Mouse (Mus musculus): ENCODE results near the gene Adam12. TPM values are rescaled to one million over a fixed set of nuclear protein-coding genes. Genes with fewer than 3 reads are reported as not detected.
"Not testable (repeated sequence)": the region's sequence is repeated elsewhere in the genome, so short reads cannot be mapped to it uniquely, and the experiment has no call there.

Gene Adam12
- total RNA-seq, 2 experiments from 2014 or later: 0.31 to 0.78 TPM

- intact Hi-C loops (cut with DNase I): no loop called here
- TF ChIP-seq CTCF (IDR thresholded peaks at IDR 0.05): no peak
- no peak overlapping the region for H3K4me3 ChIP-seq
- no peak for DNase-seq
- no peak overlapping the region for H3K27ac ChIP-seq
These were observed 315.7 kb downstream of the Adam12 start for GRCm38 (mm10) chr7:133916230-133916629.

DNA sequence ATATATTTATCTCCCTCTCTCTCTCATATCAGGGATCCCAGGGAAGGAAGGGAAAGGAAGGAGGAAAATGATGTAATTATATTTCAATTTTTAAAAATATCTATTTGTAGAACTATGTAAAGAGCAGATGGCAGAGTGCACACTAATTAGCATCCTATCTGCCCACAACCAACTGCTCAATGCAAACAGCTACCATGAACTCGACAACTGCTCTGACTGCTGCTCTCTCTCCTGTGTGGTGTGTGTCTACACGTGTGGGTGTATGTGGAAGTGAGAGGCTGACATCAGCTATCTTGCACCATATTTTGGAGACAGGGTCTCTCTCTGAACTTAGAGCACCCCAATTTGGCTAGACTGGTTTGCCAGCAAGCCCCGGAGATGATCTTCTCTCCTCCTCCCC, 320.1 kb downstream of the Adam12 start:
- intact Hi-C loops (cut with DNase I): no loop called here
- no peak for TF ChIP-seq CTCF (IDR thresholded peaks at IDR 0.05)
- DNase-seq: no peak
- H3K27ac ChIP-seq: no peak overlapping the region
- H3K4me3 ChIP-seq: no peak overlapping the region

- H3K4me3 ChIP-seq: no peak overlapping the region
- intact Hi-C loops (cut with DNase I): no loop called here
- H3K27ac ChIP-seq: no peak overlapping the region
- no peak for TF ChIP-seq CTCF (IDR thresholded peaks at IDR 0.05)
- DNase-seq: no peak
These were observed 322.0 kb downstream of the Adam12 start for GRCm38 (mm10) chr7:133909833-133910375.

DNA sequence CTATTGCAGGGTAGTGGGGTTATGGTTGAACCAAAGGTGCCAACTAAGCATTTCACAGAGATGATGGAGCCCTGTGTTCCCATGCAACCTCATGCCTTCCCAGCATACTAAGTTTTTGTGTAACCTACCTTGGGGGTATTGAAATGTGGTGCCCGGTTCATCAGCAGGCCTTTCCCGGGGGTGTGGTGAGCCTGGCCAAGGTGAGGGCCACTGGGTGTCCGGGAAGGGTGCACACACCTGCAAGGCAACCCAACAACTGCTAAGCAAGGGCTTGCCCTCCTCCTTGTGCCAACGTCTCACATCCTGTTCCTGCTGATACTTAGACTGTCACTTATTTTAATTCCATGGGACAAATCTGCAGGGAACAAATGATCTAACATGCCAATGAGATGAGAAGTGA, 323.0 kb downstream of the Adam12 start:
- no peak for TF ChIP-seq CTCF (IDR thresholded peaks at IDR 0.05)
- intact Hi-C loops (cut with DNase I): no loop called here
- H3K27ac ChIP-seq: no peak overlapping the region
- no peak for DNase-seq
- no peak overlapping the region for H3K4me3 ChIP-seq

DNA sequence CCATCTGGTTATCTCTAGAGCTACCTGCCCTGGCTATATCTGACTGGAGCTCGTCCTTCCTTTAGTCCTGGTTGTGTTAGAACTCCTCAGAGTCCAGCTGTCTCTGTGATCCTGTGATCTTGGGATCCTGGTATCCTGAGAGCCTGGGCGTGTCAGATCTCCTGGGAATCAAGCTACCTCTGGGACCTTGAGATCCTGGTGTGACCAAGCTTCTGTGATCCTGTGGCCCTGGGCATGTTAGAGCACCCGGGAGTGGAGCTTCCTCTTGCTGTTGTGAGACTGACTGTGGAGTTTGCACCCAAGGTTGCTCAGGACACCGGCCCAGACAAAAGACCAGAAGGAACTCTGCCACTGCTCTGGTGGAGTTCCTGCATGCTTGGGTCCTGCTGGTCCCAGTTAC, 332.6 kb downstream of the Adam12 start:
- intact Hi-C loops (cut with DNase I): no loop called here
- H3K4me3 ChIP-seq: no peak overlapping the region
- H3K27ac ChIP-seq: no peak overlapping the region
- no peak for DNase-seq
- TF ChIP-seq CTCF (IDR thresholded peaks at IDR 0.05): no peak

DNA sequence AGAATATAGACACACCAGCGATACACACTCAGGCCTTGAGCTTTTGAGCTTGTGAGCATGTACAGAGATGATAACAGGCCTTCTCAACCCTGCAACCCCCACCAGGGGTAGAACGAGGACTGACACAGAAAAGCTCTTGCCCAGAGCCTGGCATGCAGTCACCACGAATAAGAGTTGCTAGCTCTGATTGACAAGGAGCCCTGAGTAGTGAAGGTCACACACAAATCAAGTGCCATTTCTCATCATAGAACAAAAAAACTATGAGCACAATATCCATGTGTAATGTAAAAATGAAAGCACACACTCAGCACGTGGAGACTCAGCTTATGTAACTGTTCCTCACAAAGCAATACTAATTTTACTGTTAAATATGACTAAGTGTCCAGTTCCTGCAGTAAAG, 340.1 kb downstream of the Adam12 start:
- H3K4me3 ChIP-seq: no peak overlapping the region
- no peak for DNase-seq
- no peak overlapping the region for H3K27ac ChIP-seq
- no peak for TF ChIP-seq CTCF (IDR thresholded peaks at IDR 0.05)
- intact Hi-C loops (cut with DNase I): no loop called here

DNA sequence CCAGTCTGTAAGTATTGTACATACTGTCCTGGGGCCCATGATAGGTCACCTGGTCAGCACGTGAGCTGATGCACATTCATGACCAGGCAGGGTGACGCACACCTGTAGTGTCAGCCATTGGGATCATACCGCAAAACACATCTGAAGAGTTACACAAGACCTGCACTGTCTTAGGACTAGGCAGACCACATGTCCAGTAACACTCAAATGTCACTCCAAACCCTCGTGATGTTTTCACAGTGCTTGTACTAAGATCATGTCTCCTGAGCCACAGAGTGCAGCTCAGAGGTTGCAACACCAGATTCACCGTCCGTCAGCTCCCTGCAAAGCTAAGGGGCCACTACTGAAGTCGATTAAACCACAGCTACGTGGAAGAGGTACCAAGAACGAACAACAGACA, 340.6 kb downstream of the Adam12 start:
- intact Hi-C loops (cut with DNase I): no loop called here
- DNase-seq: no peak
- no peak for TF ChIP-seq CTCF (IDR thresholded peaks at IDR 0.05)

DNA sequence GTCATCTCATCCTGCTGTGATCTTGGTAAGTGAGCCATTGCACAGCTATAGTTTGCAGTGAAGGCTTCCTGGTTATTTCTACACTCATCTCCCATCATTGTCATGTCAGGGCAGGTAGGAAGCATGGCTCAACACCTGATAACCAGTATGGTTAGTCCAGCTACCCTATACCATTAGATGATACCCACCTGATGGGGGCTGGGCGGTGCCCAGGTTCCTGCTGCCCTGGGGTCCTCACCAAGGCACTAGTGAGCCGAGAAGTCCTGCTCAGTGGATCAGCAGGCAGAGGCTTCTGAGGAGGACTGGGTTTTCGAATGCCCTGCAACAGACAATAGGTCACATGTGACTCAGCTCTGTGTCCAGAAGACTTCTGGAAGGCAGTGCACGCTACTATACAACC, 342.0 kb downstream of the Adam12 start:
- intact Hi-C loops (cut with DNase I): no loop called here

More for the DNA sequence above, 340.6 kb downstream of the Adam12 start:
- H3K4me3 ChIP-seq: no peak overlapping the region
- H3K27ac ChIP-seq: no peak overlapping the region

DNA sequence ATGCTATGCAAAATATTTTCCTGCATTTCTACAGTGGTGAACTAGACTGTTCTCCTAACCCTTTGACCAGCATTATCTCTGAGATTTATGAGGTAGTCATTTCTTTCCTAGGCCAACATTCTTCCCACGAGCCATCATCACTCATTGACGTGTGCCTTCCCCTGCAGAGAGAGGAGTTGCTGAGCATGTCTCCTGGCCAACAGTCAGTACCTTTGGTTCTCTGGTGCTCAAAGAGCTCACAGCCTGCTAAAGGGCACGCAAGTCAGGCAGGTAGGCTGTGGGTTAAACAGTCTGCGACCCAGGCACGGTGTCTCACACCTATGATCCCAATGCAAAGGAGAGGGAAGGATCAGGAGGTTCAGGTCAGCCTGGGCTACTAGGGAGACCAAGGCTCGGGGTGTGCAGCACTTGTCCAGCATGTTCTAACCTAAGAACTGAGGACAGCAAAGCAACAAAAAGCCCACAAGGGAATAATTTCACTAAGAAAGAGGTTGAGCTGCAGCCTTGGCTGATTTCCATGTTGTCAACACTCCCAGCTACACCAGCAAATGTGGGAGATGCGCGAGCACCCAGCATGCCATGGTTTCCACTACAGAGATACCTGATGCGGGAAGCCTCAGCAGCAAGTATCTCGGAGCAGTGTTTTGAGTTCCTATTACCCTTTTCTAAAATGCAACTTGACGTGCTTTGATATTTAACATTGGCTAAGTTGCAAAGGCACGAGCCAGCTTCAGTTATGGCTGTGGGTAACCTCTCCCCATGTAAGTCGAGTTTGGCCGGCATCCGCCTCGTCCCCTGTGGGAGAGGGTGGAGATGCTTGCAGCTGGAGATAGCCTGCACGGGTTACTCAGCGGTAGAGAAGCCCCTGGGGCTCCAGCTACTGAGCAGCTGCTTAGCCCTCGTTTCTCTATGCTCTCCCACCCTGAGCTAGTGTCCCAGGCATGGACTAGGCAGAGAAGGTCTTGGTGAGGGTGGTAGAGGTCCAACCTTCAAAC, 342.7 kb downstream of the Adam12 start:
- no peak for TF ChIP-seq CTCF (IDR thresholded peaks at IDR 0.05)
- H3K27ac ChIP-seq: no peak overlapping the region
- peak; percentile 74 for DNase-seq
- intact Hi-C loops (cut with DNase I): no loop called here
- no peak overlapping the region for H3K4me3 ChIP-seq

More for the DNA sequence above, 342.0 kb downstream of the Adam12 start:
- no peak for TF ChIP-seq CTCF (IDR thresholded peaks at IDR 0.05)
- Histone ChIP-seq H3K4me3 (no peak overlapping the region), H3K27ac (no peak overlapping the region)
- no peak for DNase-seq

DNA sequence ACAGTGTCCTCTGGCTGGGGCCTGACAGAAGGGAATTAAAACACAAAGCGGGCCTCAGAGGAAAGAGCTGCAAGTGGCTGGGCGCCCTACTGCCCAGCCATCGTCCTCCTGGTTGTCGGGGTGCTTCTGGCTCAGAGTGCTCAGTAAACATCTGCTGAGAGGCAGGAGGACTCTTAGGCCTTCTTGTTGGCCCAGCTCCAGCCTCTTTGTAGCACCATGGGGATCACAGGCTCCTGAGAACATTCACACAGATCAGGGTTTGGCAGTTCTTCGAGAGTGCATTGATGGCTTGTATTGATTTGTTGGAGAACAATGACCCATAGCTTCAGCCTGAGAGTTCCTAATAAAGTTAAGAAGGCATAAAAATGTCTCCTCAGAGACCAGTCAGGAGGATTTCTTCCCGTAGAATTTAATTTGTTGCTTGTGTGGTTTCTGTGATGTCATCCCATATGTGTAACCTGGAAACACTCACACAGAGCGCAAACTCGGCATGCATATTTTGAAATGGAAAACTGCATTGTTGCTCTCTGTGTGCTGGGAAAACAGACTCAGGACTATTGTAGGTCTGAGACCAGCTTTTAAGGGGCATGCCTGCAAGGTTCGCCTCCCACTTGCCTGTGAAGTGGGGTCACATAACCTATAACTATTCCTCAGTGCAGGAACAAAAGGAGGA, 347.1 kb downstream of the Adam12 start:
- DNase-seq; H3K4me3 ChIP-seq; H3K27ac ChIP-seq; intact Hi-C loops (cut with DNase I): not testable (repeated sequence)

- TF ChIP-seq CTCF (IDR thresholded peaks at IDR 0.05): no peak
- H3K27ac ChIP-seq: no peak overlapping the region
- intact Hi-C loops (cut with DNase I): no loop called here
- H3K4me3 ChIP-seq: no peak overlapping the region
- no peak for DNase-seq
These were observed 352.2 kb downstream of the Adam12 start for GRCm38 (mm10) chr7:133879761-133880160.

DNA sequence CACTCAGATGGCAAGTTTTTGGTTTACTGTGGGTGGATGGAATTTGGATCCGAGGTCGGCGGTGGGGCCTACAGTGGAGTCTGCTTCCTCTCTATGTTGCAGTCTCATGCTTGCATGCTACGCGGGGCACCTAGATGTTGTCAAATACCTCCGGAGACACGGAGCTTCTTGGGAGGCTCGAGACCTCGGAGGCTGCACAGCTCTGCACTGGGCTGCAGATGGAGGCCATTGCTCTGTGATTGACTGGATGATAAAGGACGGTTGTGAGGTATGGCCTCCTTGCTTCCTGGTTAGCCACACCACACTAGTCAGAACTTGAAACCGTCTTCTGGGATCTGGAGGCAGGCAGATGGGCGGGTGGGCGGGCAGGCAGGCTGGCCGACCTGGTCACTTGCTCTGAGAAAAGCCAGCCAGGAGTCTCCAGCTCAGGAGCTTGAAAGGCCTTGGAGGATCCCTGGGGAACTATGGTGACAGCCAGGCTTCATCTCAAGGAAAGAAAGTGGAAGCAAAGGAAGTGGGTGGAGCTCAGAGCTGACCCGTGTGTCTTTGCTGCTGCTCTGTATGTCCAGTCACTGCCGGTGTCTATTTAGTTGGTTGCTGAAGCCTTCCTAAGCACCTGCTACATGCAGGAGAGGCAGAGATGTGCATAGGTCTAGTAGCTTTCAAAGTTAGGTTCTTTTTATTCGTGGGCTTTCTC, 355.2 kb downstream of the Adam12 start:
- DNase-seq: no peak
- intact Hi-C loops (cut with DNase I): no loop called here
- TF ChIP-seq CTCF (IDR thresholded peaks at IDR 0.05): no peak
- H3K27ac ChIP-seq: no peak overlapping the region
- H3K4me3 ChIP-seq: no peak overlapping the region
